Mouse (Mus musculus) liver, adult 2 months (tissue): ENCODE measurements around the gene Mrpl37.

Experiments
- CTCF ChIP-seq: fragments of 200-500 bp; IDR thresholded peaks from 2 replicates; pipeline ENCODE4 v1.5.1; 2011; ENCODE audit warnings: low read depth, low read length, control low read depth
- POLR2A ChIP-seq: fragments of 200-500 bp; IDR thresholded peaks from 2 replicates; pipeline ENCODE4 v1.6.1; 2011; ENCODE audit warnings: low read length, control low read depth; ENCODE audit not compliant: insufficient read depth; ENCODE audit errors: extremely low read depth

DNA sequence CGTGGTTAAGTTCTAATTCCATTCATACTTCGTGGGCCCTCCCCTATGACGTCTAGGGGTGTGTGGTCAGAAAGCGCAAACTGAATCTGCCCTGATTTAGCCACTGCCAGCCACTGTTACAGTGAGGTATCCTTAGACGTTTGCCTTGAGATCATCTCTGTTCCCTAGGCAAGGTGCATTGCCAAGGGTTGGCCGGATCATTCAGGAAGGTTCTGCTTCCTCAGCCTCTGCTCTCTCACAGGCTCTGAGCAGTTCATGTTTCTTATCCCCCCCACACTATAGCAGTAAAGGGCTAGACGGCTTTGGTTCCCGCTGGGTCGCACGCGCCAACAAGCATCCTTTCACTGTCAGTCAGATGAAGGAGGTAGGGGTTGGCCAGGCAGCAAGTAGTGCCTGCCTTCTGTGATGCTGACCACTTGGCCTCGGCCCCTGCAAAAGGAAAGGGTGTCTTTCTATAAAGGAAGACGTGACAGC, 54.6 kb downstream of the Mrpl37 start:
- TF ChIP-seq CTCF: no peak
- no peak for TF ChIP-seq POLR2A
